Mouse (Mus musculus) heart, postnatal 0 days (tissue): ENCODE data around the gene Cachd1. TPM values are rescaled to one million over a fixed set of nuclear protein-coding genes. Genes with fewer than 3 reads are reported as not detected.

Source experiments
- ATAC-seq: fragments of 200-750 bp; cut with Nextera tagmentation; 2 replicates; pipeline ENCODE4 v1.8.0; 2017; ENCODE audit warnings: low read depth, moderate number of reproducible peaks, moderate library complexity; ENCODE audit not compliant: insufficient read depth
- DNase-seq: peaks from one replicate; pipeline ENCODE4 v3.0.0-alpha.2; 2016; ENCODE audit warnings: low spot score
- H3K27ac ChIP-seq: fragments of 300-500 bp; sonication (generic); 2 replicates; pipeline ENCODE4 v1.5.1; 2014; ENCODE audit warnings: low read depth, mild to moderate bottlenecking
- H3K27me3 ChIP-seq: fragments of 300-500 bp; sonication (generic); 2 replicates; pipeline ENCODE4 v1.6.1; 2014; ENCODE audit warnings: low read length, mixed read lengths; ENCODE audit not compliant: control insufficient read depth, insufficient read depth
- H3K36me3 ChIP-seq: fragments of 300-500 bp; sonication (generic); replicated peaks from 2 replicates; pipeline ENCODE4 v1.6.1; 2014; ENCODE audit warnings: low read length, mixed read lengths; ENCODE audit not compliant: control insufficient read depth, insufficient read depth
- H3K4me1 ChIP-seq: fragments of 300-500 bp; sonication (generic); 2 replicates; pipeline ENCODE4 v1.6.1; 2014; ENCODE audit warnings: antibody characterized with exemption; ENCODE audit not compliant: control insufficient read depth, insufficient read depth
- H3K4me2 ChIP-seq: fragments of 300-500 bp; sonication (generic); 2 replicates; pipeline ENCODE4 v1.6.1; 2014; ENCODE audit warnings: low read depth, mild to moderate bottlenecking, low read length, moderate library complexity
- H3K4me3 ChIP-seq: fragments of 300-500 bp; sonication (generic); 2 replicates; pipeline ENCODE4 v1.5.1; 2014; ENCODE audit warnings: low read depth, low read length
- H3K9ac ChIP-seq: fragments of 300-500 bp; sonication (generic); replicated peaks from 2 replicates; pipeline ENCODE4 v1.6.1; 2014; ENCODE audit warnings: low read depth, low read length, mixed read lengths
- H3K9me3 ChIP-seq: fragments of 300-500 bp; sonication (generic); replicated peaks from 2 replicates; pipeline ENCODE4 v1.6.1; 2016; ENCODE audit warnings: low read length; ENCODE audit not compliant: control insufficient read depth
- CTCF ChIP-seq: IDR thresholded peaks from 2 replicates; pipeline ENCODE4 v1.5.1; 2016; ENCODE audit warnings: antibody characterized with exemption, control low read depth, low read depth
- EP300 ChIP-seq: IDR thresholded peaks from 2 replicates; pipeline ENCODE4 v1.6.1; 2016; ENCODE audit warnings: antibody characterized with exemption, low read depth
- WGBS: fragments of 180-500 bp; shearing (Covaris S2); extraction: QIAGEN DNeasy Blood & Tissue Kit; methylation state at CpG from one replicate; pipeline ENCODE4 v1.1.7; 2014; 5-methylcytosine and 5-hydroxymethylcytosine counted together
- polyA plus RNA-seq: library from polyadenylated mRNA; unstranded; fragments of >200 nt; fragmentation: Nextera tagmentation; extraction: Ambion mirVana; gene quantifications from 2 replicates; pipeline ENCODE4 v1.2.1, GENCODE M21; 2015
- total RNA-seq: library from RNA; depleted of rRNA; stranded (reverse); fragments of >200 nt; gene quantifications from 2 replicates; pipeline ENCODE4 v1.2.3, GENCODE M21; 2014; ENCODE audit warnings: low replicate concordance

Gene Cachd1
- total and polyA plus RNA-seq, 2 experiments from 2014 or later, result 3.1 to 11.3 TPM

- no peak overlapping the region for H3K9ac ChIP-seq
Measured at GRCm38 (mm10) chr4:100752278-100752677, 24.2 kb upstream of the Cachd1 start.

GRCm38 (mm10) chr4:100755632-100756031 is 20.8 kb upstream of the Cachd1 start:
- Histone ChIP-seq H3K27me3 (no peaks in the 10 kb centered on the region), H3K36me3 (no peaks in the 10 kb centered on the region), H3K9ac (no peak overlapping the region), H3K4me1 (no peaks in the 10 kb centered on the region), H3K4me2 (no peak overlapping the region), H3K9me3 (no peaks in the 10 kb centered on the region), H3K27ac (no peak overlapping the region), H3K4me3 (no peak overlapping the region)
- 28% methylated on average over 8 of the region's 8 CpGs for WGBS
- TF ChIP-seq EP300, result no peak
- TF ChIP-seq CTCF, result no peak
- no peak for ATAC-seq
- DNase-seq, result no peak

More at GRCm38 (mm10) chr4:100752278-100752677, 24.2 kb upstream of the Cachd1 start:
- ATAC-seq (no peak), DNase-seq (no peak)
- H3K27ac ChIP-seq, result no peak overlapping the region
- TF ChIP-seq CTCF (no peak), EP300 (no peak)
- H3K4me1 ChIP-seq, result no peaks in the 10 kb centered on the region
- no peaks in the 10 kb centered on the region for H3K9me3 ChIP-seq
- H3K4me3 ChIP-seq, result no peak overlapping the region
- no peaks in the 10 kb centered on the region for H3K27me3 ChIP-seq
- H3K36me3 ChIP-seq, result no peaks in the 10 kb centered on the region
- H3K4me2 ChIP-seq, result no peak overlapping the region
- WGBS, result 70% methylated on average over 2 of the region's 2 CpGs

- no peak for ATAC-seq
Measured at GRCm38 (mm10) chr4:100756499-100756898, 20.0 kb upstream of the Cachd1 start.

GRCm38 (mm10) chr4:100758265-100758898 is 18.1 kb upstream of the Cachd1 start:
- WGBS, result 82% methylated on average over 6 of the region's 6 CpGs
- no peak for TF ChIP-seq CTCF
- no peak for TF ChIP-seq EP300
- H3K27me3 ChIP-seq, result no peaks in the 10 kb centered on the region
- no peak overlapping the region for H3K9ac ChIP-seq
- H3K4me3 ChIP-seq, result no peak overlapping the region
- H3K4me1 ChIP-seq, result no peaks in the 10 kb centered on the region
- no peaks in the 10 kb centered on the region for H3K36me3 ChIP-seq
- no peak overlapping the region for H3K4me2 ChIP-seq
- DNase-seq (no peak), ATAC-seq (no peak)
- H3K9me3 ChIP-seq, result no peaks in the 10 kb centered on the region
- H3K27ac ChIP-seq, result no peak overlapping the region

More at GRCm38 (mm10) chr4:100756499-100756898, 20.0 kb upstream of the Cachd1 start:
- Histone ChIP-seq H3K27me3 (no peaks in the 10 kb centered on the region), H3K9me3 (no peaks in the 10 kb centered on the region), H3K4me3 (no peak overlapping the region), H3K36me3 (no peaks in the 10 kb centered on the region), H3K27ac (no peak overlapping the region), H3K4me1 (no peaks in the 10 kb centered on the region), H3K9ac (no peak overlapping the region), H3K4me2 (no peak overlapping the region)
- TF ChIP-seq EP300, result no peak
- no peak for TF ChIP-seq CTCF
- DNase-seq, result no peak

GRCm38 (mm10) chr4:100759603-100760002 is 16.9 kb upstream of the Cachd1 start:
- Histone ChIP-seq H3K27me3 (no peaks in the 10 kb centered on the region), H3K4me1 (no peaks in the 10 kb centered on the region), H3K4me3 (no peak overlapping the region), H3K27ac (no peak overlapping the region), H3K9ac (no peak overlapping the region), H3K9me3 (no peaks in the 10 kb centered on the region), H3K4me2 (no peak overlapping the region), H3K36me3 (no peaks in the 10 kb centered on the region)
- TF ChIP-seq EP300 (no peak), CTCF (no peak)
- DNase-seq, result no peak
- WGBS, result 81% methylated on average over 1 of the region's 1 CpGs
- no peak for ATAC-seq

- no peak for DNase-seq
- Histone ChIP-seq H3K4me1 (no peaks in the 10 kb centered on the region), H3K4me2 (no peak overlapping the region), H3K4me3 (no peak overlapping the region), H3K9me3 (no peaks in the 10 kb centered on the region), H3K27ac (no peak overlapping the region), H3K36me3 (no peaks in the 10 kb centered on the region), H3K27me3 (no peaks in the 10 kb centered on the region), H3K9ac (no peak overlapping the region)
- TF ChIP-seq EP300, result no peak
- TF ChIP-seq CTCF, result no peak
- WGBS, result 90% methylated on average over 5 of the region's 5 CpGs
- no peak for ATAC-seq
Measured at GRCm38 (mm10) chr4:100760416-100760815, 16.1 kb upstream of the Cachd1 start.
